Mouse (Mus musculus) neural tube, embryonic 11.5 days (tissue): ENCODE data around the gene Pck1. TPM values are rescaled to one million over a fixed set of nuclear protein-coding genes. Genes with fewer than 3 reads are reported as not detected.

ENCODE experiments used
- ATAC-seq: fragments of 200-750 bp; cut with Nextera tagmentation; 2 replicates; pipeline ENCODE4 v1.8.0; 2017; ENCODE audit warnings: moderate number of reproducible peaks, mild to moderate bottlenecking, moderate TSS enrichment, moderate library complexity; ENCODE audit not compliant: insufficient read depth, low FRiP score, low TSS enrichment
- DNase-seq: peaks from one replicate; pipeline ENCODE4 v3.0.0-alpha.2; 2015; ENCODE audit warnings: low spot score
- H3K27ac ChIP-seq: fragments of 300-500 bp; sonication (generic); 2 replicates; pipeline ENCODE4 v1.5.1; 2014; ENCODE audit warnings: low read depth, mild to moderate bottlenecking, low read length
- H3K27me3 ChIP-seq: fragments of 300-500 bp; sonication (generic); 2 replicates; pipeline ENCODE4 v1.6.1; 2014; ENCODE audit warnings: mild to moderate bottlenecking, low read length, mixed read lengths; ENCODE audit not compliant: control insufficient read depth, insufficient read depth
- H3K36me3 ChIP-seq: fragments of 300-500 bp; sonication (generic); 2 replicates; pipeline ENCODE4 v1.6.1; 2014; ENCODE audit warnings: mild to moderate bottlenecking, low read length, moderate library complexity, mixed read lengths; ENCODE audit not compliant: control insufficient read depth, insufficient read depth
- H3K4me1 ChIP-seq: fragments of 300-500 bp; sonication (generic); 2 replicates; pipeline ENCODE4 v1.6.1; 2014; ENCODE audit warnings: low read length, mixed read lengths; ENCODE audit not compliant: control insufficient read depth, insufficient read depth
- H3K4me2 ChIP-seq: fragments of 300-500 bp; sonication (generic); 2 replicates; pipeline ENCODE4 v1.6.1; 2014; ENCODE audit warnings: low read depth, mild to moderate bottlenecking, moderate library complexity
- H3K4me3 ChIP-seq: fragments of 300-500 bp; sonication (generic); 2 replicates; pipeline ENCODE4 v1.5.1; 2014; ENCODE audit warnings: low read depth, low read length
- H3K9ac ChIP-seq: fragments of 300-500 bp; sonication (generic); 2 replicates; pipeline ENCODE4 v1.6.1; 2014; ENCODE audit warnings: mild to moderate bottlenecking, low read length
- H3K9me3 ChIP-seq: fragments of 300-500 bp; sonication (generic); 2 replicates; pipeline ENCODE4 v1.6.1; 2016; ENCODE audit warnings: low read length; ENCODE audit not compliant: control insufficient read depth
- WGBS: fragments of 180-500 bp; shearing (Covaris S2); extraction: QIAGEN DNeasy Blood & Tissue Kit; methylation state at CpG from one replicate; pipeline ENCODE4 v1.1.7; 2014; 5-methylcytosine and 5-hydroxymethylcytosine counted together
- polyA plus RNA-seq: library from polyadenylated mRNA; unstranded; fragments of >200 nt; fragmentation: Nextera tagmentation; extraction: Ambion mirVana; gene quantifications from 2 replicates; pipeline ENCODE4 v1.2.1, GENCODE M21; 2014

Pck1 gene
- polyA plus RNA-seq, 1 experiment from 2014 or later: not detected

GRCm38 (mm10) chr2:173181486-173181885 lies 28.6 kb downstream of the Pck1 start:
- WGBS: 66% methylated on average over 5 of the region's 5 CpGs
- DNase-seq (no peak), ATAC-seq (no peak)
- Histone ChIP-seq H3K4me1 (no peaks in the 10 kb centered on the region), H3K4me2 (no peak overlapping the region), H3K36me3 (no peaks in the 10 kb centered on the region), H3K9ac (no peak overlapping the region), H3K4me3 (no peak overlapping the region), H3K9me3 (no peaks in the 10 kb centered on the region), H3K27ac (no peak overlapping the region), H3K27me3 (no peaks in the 10 kb centered on the region)

- Histone ChIP-seq H3K4me1 (no peaks in the 10 kb centered on the region), H3K27ac (no peak overlapping the region), H3K9me3 (no peaks in the 10 kb centered on the region), H3K27me3 (no peaks in the 10 kb centered on the region), H3K4me2 (no peak overlapping the region), H3K4me3 (no peak overlapping the region), H3K9ac (no peak overlapping the region), H3K36me3 (no peaks in the 10 kb centered on the region)
- WGBS: 86% methylated on average over 7 of the region's 7 CpGs
- DNase-seq: no peak
- ATAC-seq: no peak
These were observed 29.1 kb downstream of the Pck1 start for GRCm38 (mm10) chr2:173181901-173182300.

- ATAC-seq (no peak), DNase-seq (no peak)
- H3K9ac ChIP-seq: no peak overlapping the region
- no peak overlapping the region for H3K4me3 ChIP-seq
- no peaks in the 10 kb centered on the region for H3K36me3 ChIP-seq
- H3K27me3 ChIP-seq: no peaks in the 10 kb centered on the region
- no peak overlapping the region for H3K4me2 ChIP-seq
- no peaks in the 10 kb centered on the region for H3K4me1 ChIP-seq
- 80% methylated on average over 7 of the region's 7 CpGs for WGBS
- H3K27ac ChIP-seq: no peak overlapping the region
- H3K9me3 ChIP-seq: no peaks in the 10 kb centered on the region
These were observed 29.9 kb downstream of the Pck1 start for GRCm38 (mm10) chr2:173182796-173183195.

GRCm38 (mm10) chr2:173183311-173183710 lies 30.5 kb downstream of the Pck1 start:
- no peak overlapping the region for H3K4me2 ChIP-seq

GRCm38 (mm10) chr2:173183836-173184460 lies 31.1 kb downstream of the Pck1 start:
- H3K4me1 ChIP-seq: no peaks in the 10 kb centered on the region
- H3K36me3 ChIP-seq: no peaks in the 10 kb centered on the region
- 0 out of 2 replicates have a peak, but pooled peaks have one; percentile 24 for ATAC-seq
- no peak overlapping the region for H3K4me3 ChIP-seq
- H3K27ac ChIP-seq: no peak overlapping the region
- H3K27me3 ChIP-seq: no peaks in the 10 kb centered on the region
- no peak overlapping the region for H3K4me2 ChIP-seq
- no peaks in the 10 kb centered on the region for H3K9me3 ChIP-seq
- H3K9ac ChIP-seq: no peak overlapping the region
- WGBS: 14% methylated on average over 8 of the region's 8 CpGs
- peak; percentile 75 for DNase-seq

More at GRCm38 (mm10) chr2:173183311-173183710, 30.5 kb downstream of the Pck1 start:
- 96% methylated on average over 10 of the region's 10 CpGs for WGBS
- no peak for ATAC-seq
- Histone ChIP-seq H3K4me3 (no peak overlapping the region), H3K9ac (no peak overlapping the region), H3K36me3 (no peaks in the 10 kb centered on the region), H3K27ac (no peak overlapping the region), H3K4me1 (no peaks in the 10 kb centered on the region), H3K27me3 (no peaks in the 10 kb centered on the region), H3K9me3 (no peaks in the 10 kb centered on the region)
- no peak for DNase-seq

- 70% methylated on average over 11 of the region's 11 CpGs for WGBS
- Histone ChIP-seq H3K27ac (no peak overlapping the region), H3K4me3 (no peak overlapping the region), H3K27me3 (no peaks in the 10 kb centered on the region), H3K9me3 (no peaks in the 10 kb centered on the region), H3K9ac (no peak overlapping the region), H3K4me1 (no peaks in the 10 kb centered on the region), H3K4me2 (no peak overlapping the region), H3K36me3 (no peaks in the 10 kb centered on the region)
- ATAC-seq (no peak), DNase-seq (no peak)
These were observed 31.7 kb downstream of the Pck1 start for GRCm38 (mm10) chr2:173184475-173185080.

GRCm38 (mm10) chr2:173185282-173185681 lies 32.4 kb downstream of the Pck1 start:
- Histone ChIP-seq H3K4me1 (no peaks in the 10 kb centered on the region), H3K27ac (no peak overlapping the region), H3K9ac (no peak overlapping the region), H3K27me3 (no peaks in the 10 kb centered on the region), H3K36me3 (no peaks in the 10 kb centered on the region), H3K4me3 (no peak overlapping the region), H3K4me2 (no peak overlapping the region), H3K9me3 (no peaks in the 10 kb centered on the region)
- 79% methylated on average over 6 of the region's 6 CpGs for WGBS
- ATAC-seq (no peak), DNase-seq (no peak)

- H3K36me3 ChIP-seq: no peaks in the 10 kb centered on the region
- ATAC-seq: peak; percentile 75
- H3K27ac ChIP-seq: no peak overlapping the region
- H3K9ac ChIP-seq: no peak overlapping the region
- H3K4me3 ChIP-seq: no peak overlapping the region
- WGBS: 34% methylated on average over 26 of the region's 26 CpGs
- DNase-seq: peak; percentile 89
- no peaks in the 10 kb centered on the region for H3K4me1 ChIP-seq
- no peak overlapping the region for H3K4me2 ChIP-seq
- H3K27me3 ChIP-seq: no peaks in the 10 kb centered on the region
- H3K9me3 ChIP-seq: no peaks in the 10 kb centered on the region
These were observed 33.4 kb downstream of the Pck1 start for GRCm38 (mm10) chr2:173186047-173186943.
